ENCODE assay signal across 1 mouse cellular context in the genomic region with DNA sequence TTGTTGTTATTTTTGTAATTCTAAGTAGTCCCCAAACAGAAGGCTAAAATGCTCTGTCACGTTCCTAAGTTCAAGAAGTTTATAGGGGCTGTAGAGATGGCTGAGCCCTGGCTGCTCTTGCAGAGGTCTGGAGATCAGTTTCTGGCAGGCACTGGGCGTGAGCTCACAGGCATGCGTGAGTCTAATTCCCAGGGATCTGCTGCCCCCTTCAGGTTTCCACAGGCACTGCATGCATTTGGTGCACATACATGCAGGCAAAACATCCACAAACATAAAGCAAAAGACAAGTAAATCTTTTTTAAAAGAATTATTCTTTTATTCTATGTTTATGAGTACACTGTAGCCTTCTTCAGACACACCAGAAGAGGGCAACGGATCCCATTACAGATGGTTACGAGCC.
TF ChIP-seq lines count a peak whose summit lies in the region.

No protein-coding gene starts in this region.

TF ChIP-seq in CH12.LX, 34 proteins besides CTCF, POLR2A, EP300 and RAD21 (continued from another document):
- no peak; the same call in 1 of the 2 replicates for TF ChIP-seq NELFE (IDR thresholded peaks at IDR 0.05; ENCODE audit: low read depth, low read length)
- TF ChIP-seq GABPA (IDR thresholded peaks at IDR 0.05; ENCODE audit: insufficient replicate concordance, low read depth, low read length): no peak
- TF ChIP-seq ZNF384 (IDR thresholded peaks at IDR 0.05; ENCODE audit: low read depth, low read length): no peak
- no peak for TF ChIP-seq JUND (conservative IDR thresholded peaks at IDR 0.05; ENCODE audit: low read depth, low read length)
- TF ChIP-seq MAZ (IDR thresholded peaks at IDR 0.05; ENCODE audit: low read depth, low read length): no peak
- no peak for TF ChIP-seq CHD2 (IDR thresholded peaks at IDR 0.05; ENCODE audit: low read length)
- peak; percentile 62; the same call in 1 of the 2 replicates for TF ChIP-seq MYC (IDR thresholded peaks at IDR 0.05; ENCODE audit: low read depth, low read length)
